Mouse (Mus musculus): Measurements from ENCODE around the gene Sept9. TPM values are rescaled to one million over a fixed set of nuclear protein-coding genes. Genes with fewer than 3 reads are reported as not detected.

The Sept9 gene
- total RNA-seq, 4 experiments from 2014 or later = 114 to 136 (median 132) TPM

- no peak for DNase-seq
Observed at GRCm38 (mm10) chr11:117222899-117223298, 23.4 kb downstream of the Sept9 start.

- DNase-seq = no peak
Observed at GRCm38 (mm10) chr11:117224804-117225203, 25.3 kb downstream of the Sept9 start.

DNA sequence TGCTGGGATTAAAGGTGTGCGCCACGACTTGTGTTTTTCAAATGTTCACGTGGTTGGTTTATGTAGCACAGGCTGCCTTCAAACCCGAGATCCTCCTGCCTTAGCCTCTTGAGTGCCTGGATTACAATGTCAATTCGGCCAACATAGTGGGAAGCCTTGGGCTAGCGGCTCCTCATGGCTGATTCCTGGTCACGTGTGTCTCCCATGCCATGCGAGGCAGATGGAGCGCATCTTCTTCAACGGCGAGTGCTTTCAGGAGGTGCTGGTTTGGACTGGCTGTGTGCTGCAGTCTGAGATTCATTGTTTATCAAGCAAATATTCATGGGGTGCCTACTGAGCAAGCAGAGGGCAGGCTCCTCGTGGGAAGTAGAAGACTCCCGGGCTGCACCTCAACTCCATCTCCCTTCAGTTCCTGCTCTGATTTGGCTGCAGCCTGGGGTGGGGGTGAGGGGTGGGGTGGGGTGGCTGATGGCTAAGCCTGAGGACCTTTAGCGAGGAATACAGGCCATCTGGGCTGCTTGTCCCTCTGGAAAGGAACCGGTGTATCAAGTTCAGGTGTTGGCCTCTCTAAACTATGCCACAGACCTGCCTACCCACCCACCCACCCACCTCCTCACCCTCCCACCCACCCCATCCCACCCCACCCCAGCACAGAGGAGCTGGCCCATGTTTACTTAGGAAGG, 26.2 kb downstream of the Sept9 start:
- no peak for DNase-seq

- DNase-seq = no peak
Observed at GRCm38 (mm10) chr11:117226214-117226535, 26.7 kb downstream of the Sept9 start.

GRCm38 (mm10) chr11:117228139-117228538, 28.7 kb downstream of the Sept9 start:
- DNase-seq = no peak

DNA sequence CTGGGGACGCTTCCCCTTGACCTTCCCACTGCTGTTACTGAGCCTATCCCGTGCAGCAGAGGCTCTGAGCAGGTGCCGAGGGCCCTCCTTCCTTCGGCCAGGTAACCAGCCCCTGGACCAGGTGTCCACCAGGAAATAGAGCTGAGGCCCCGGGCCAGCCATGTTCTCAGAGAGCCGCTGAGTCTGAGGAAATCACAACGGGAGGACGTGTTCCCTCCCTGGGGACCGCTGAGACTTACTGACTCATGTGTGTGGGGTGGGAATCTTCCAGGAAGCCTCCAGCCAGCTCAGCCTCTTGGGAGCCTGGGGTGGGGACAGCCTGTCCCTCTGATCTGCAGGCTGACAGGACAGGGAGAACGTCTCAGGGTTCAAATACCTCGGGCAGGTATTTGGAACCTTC, 32.1 kb downstream of the Sept9 start:
- DNase-seq = no peak

- DNase-seq = no peak
Observed at GRCm38 (mm10) chr11:117232032-117232431, 32.6 kb downstream of the Sept9 start.

- peak; percentile 72 for DNase-seq
Observed at GRCm38 (mm10) chr11:117232886-117233458, 33.5 kb downstream of the Sept9 start.

GRCm38 (mm10) chr11:117233818-117234217, 34.4 kb downstream of the Sept9 start:
- no peak for DNase-seq

GRCm38 (mm10) chr11:117235086-117235897, 35.8 kb downstream of the Sept9 start:
- peak; percentile 77 for DNase-seq

DNA sequence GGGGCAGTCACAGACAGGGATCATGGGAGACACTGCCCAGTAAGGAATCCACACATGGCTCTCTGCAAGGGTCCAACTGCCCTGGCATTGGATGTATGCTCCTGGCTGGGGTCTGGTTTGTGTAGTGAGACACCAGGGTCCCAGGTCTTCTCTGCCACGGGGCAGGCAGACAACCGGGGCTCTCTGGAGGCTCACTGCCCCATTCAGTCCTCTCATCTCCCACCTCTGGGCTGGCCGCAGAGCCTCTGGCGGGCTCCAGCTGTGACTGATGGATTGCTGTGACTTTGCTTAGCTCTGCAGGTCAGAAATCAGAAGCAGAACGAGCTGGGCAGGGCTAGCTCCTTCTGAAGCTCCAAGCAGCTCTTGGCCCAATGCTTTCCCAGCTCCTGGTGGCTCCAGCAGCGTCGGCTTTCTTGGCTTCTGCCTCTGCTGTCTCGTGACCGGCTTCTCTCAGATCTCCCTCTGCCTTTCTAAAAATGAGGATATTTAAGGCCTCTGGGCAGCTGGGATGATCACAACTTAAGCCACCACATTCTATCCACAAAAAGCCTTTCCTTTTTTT, 36.5 kb downstream of the Sept9 start:
- DNase-seq = no peak

DNA sequence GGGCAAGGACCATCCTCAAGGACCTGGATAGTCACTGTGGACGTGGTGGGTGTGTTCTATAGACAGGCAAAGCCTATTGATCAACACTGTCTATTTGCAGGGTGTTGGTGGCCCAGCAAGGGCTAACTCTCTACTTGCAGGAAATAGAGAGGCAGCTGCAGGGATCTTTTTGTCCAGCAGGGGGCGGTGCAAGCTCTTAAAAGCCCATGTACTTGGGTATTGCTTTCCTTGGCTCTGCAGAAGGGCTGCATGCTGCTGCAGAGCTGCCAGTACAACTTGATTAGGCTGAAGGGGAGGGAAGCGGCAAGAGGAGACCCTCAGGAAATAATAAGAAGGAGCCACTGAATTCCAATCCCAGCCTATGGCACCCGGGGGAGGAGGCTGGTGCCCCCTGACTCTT, 38.7 kb downstream of the Sept9 start:
- DNase-seq = peak; percentile 84

- DNase-seq = peak; percentile 77
Observed at GRCm38 (mm10) chr11:117239617-117240016, 40.2 kb downstream of the Sept9 start.

GRCm38 (mm10) chr11:117240322-117240721, 40.9 kb downstream of the Sept9 start:
- no peak for DNase-seq

DNA sequence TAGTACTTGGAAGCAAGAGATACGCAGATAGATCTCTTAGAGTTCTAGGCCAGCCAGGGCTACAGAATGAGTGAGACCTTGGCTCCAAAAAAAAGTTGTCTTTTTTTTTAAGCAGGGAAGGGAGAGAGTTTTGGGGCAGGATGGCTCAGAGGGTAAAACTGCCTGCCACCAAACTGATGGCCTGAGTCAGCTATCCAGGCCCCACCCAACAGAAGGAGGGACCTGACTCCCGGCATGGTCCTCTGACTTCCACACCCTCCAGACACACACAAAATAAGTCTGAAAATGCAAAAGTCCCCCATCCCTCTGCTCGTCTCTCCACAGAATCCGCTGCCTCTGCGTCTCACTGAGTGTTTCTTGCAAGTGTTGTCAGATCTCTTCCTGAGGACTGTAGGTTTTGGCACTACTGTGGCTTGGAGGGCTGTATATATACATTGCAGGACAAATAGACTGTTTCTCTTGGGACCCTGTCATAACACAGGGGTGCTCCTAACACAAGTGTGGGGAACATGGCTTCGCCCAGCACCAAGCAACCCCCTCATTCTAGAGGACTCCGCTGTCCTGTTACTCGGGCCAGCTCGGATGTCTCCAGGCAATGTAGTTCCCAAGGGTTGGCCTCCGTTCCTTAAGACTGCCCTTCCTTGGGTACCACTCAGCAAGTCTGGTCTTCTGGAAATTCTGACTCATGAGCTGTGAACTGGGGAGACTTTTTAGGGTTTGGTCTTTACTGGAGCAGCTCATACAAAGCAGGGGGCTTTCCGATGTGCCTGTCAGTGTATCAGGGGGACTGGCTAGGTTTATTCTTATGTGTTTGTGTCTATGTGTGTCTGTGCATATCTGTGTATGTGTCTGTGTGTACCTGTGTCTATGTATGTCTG, 41.6 kb downstream of the Sept9 start:
- DNase-seq = no peak

- DNase-seq = no peak
Observed at GRCm38 (mm10) chr11:117242339-117243084, 43.1 kb downstream of the Sept9 start.

GRCm38 (mm10) chr11:117243536-117244290, 44.3 kb downstream of the Sept9 start:
- no peak for DNase-seq

DNA sequence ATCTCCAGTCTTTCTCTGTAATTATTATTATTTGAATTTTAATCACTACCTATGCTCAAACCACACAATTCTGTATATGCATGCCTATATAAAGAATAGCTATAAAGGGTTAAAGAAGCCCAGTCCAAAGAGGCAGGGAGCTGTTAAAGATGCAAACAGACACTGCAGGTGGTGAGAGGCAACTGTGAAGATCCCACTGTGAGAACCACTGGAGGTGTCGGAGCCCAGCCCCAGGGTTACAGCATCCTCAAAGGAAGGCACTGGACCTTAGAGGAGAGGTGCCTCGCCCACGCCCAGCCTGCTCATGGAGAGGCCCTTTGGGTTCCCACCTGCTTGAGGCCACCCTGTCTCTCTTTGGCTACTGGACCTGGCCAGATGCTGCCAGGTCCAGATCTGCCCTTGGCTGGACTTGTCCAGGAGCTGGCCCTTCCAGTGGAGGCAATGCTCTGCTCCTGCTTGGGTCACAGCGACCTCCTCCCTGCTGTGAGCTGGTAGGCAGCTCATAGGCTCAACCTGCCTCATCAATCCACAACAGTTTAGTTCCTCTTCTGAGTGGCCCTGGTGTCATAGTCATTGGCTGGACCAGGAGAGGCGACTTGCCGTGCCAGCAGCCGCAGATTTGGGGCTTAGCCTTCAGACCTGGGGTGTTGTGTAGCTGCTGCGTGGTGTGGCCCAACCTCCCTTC, 45.7 kb downstream of the Sept9 start:
- DNase-seq = no peak

- DNase-seq = no peak
Observed at GRCm38 (mm10) chr11:117245846-117246245, 46.4 kb downstream of the Sept9 start.

GRCm38 (mm10) chr11:117246286-117246685, 46.8 kb downstream of the Sept9 start:
- DNase-seq = no peak

Measured in adrenal gland, adult 8-10 months (tissue).